19 mouse cellular contexts compared by ENCODE assay signal in the genomic region with DNA sequence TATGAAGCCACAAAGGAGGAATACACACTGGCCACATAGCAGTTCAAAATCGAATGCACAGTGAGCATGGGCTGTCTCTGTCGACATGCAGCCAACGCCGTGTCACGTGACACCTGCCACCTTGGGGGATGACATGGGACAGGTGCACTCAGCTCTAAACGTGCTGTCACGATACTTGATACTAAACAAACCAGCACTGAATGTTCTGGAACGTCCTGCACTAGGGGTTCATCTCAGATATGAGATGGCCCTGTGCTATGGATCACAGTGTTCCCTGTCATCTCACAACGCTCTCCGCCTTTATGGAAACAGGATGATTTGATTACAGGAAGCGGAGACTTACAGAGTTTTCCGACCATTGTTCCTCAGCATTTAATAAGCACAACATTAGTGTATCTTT. TPM values are rescaled to one million over a fixed set of nuclear protein-coding genes. Genes with fewer than 3 reads are reported as not detected.
DNase-seq lines count a peak whose midpoint lies in the region; ATAC-seq and TF ChIP-seq lines count a peak whose summit lies in the region.
"Had no signal": no experiment of that assay in that cellular context is flagged by ENCODE, and none has a peak within 500 bp of the region (broad histone marks: within the 10 kb centered on the region; RNA-seq: fewer than 3 reads in every experiment).

No protein-coding gene starts in this region.

- H3K36me3 ChIP-seq in heart, embryonic 12.5 days: no peaks in the 10 kb centered on the region
- H3K36me3 ChIP-seq in lung, embryonic 14.5 days (ENCODE audit: insufficient read depth): no peaks in the 10 kb centered on the region
- no peaks in the 10 kb centered on the region for H3K36me3 ChIP-seq in midbrain, embryonic 15.5 days (replicated peaks)
- H3K36me3 ChIP-seq: embryonic facial prominence, embryonic 13.5 days; hindbrain, embryonic 10.5 days; limb, embryonic 12.5 days; midbrain, embryonic 10.5 days had no signal

- H3K27ac ChIP-seq in heart, embryonic 12.5 days (ENCODE audit: poor library complexity, severe bottlenecking): no peak overlapping the region
- H3K27ac ChIP-seq in lung, embryonic 14.5 days (ENCODE audit: low read depth): no peak overlapping the region
- no peak overlapping the region for H3K27ac ChIP-seq in midbrain, embryonic 15.5 days
- H3K27ac ChIP-seq: embryonic facial prominence, embryonic 13.5 days; hindbrain, embryonic 10.5 days; limb, embryonic 12.5 days; liver, embryonic 14.5 days; midbrain, embryonic 10.5 days had no signal

- peaks cover 2% of the 10 kb centered on the region; the same call in 1 of the 2 replicates for H3K9me3 ChIP-seq in heart, embryonic 12.5 days (replicated peaks)
- no peaks in the 10 kb centered on the region for H3K9me3 ChIP-seq in lung, embryonic 14.5 days (ENCODE audit: low read depth, low read length)
- no peaks in the 10 kb centered on the region for H3K9me3 ChIP-seq in midbrain, embryonic 15.5 days
- H3K9me3 ChIP-seq: embryonic facial prominence, embryonic 13.5 days; hindbrain, embryonic 10.5 days; limb, embryonic 12.5 days; midbrain, embryonic 10.5 days had no signal

- no peak overlapping the region for H3K4me2 ChIP-seq in heart, embryonic 12.5 days
- no peak overlapping the region for H3K4me2 ChIP-seq in lung, embryonic 14.5 days
- H3K4me2 ChIP-seq in midbrain, embryonic 15.5 days: no peak overlapping the region
- H3K4me2 ChIP-seq: embryonic facial prominence, embryonic 13.5 days; limb, embryonic 12.5 days had no signal

- peak; percentile 92 for DNase-seq in heart, adult 11 months
- no peak for DNase-seq in lung, adult 2 months
- DNase-seq in lung, postnatal 4 days: no peak
- DNase-seq in lung, embryonic 14.5 days: peak; percentile 43
- DNase-seq in skeletal muscle tissue, adult 2 months (ENCODE audit: low read depth, low spot score): peak; percentile 64
- DNase-seq: adrenal gland, postnatal 36 days; B cell, adult 2 months; cerebellum, adult 2 months; kidney, adult 18-20 months; kidney, postnatal 25 days; thymus, adult 18-20 months had no signal

- 55% methylated on average over 12 of the region's 12 CpGs for WGBS in heart, embryonic 12.5 days
- WGBS in lung, adult 2 months: 44% methylated on average over 12 of the region's 12 CpGs
- WGBS in lung, embryonic 14.5 days: 48% methylated on average over 12 of the region's 12 CpGs
- 89% methylated on average over 12 of the region's 12 CpGs for WGBS in midbrain, embryonic 15.5 days

- H3K9ac ChIP-seq in heart, embryonic 12.5 days: no peak overlapping the region
- H3K9ac ChIP-seq in lung, embryonic 14.5 days: no peak overlapping the region
- no peak overlapping the region for H3K9ac ChIP-seq in midbrain, embryonic 15.5 days
- H3K9ac ChIP-seq: embryonic facial prominence, embryonic 13.5 days; limb, embryonic 12.5 days; liver, embryonic 14.5 days had no signal

- TF ChIP-seq CTCF in lung, adult 2 months (IDR thresholded peaks at IDR 0.05; ENCODE audit: insufficient read depth, low read length): no peak
- TF ChIP-seq CTCF in lung, embryonic 14.5 days (IDR thresholded peaks at IDR 0.05; ENCODE audit: low read depth): no peak

- no peaks in the 10 kb centered on the region for H3K27me3 ChIP-seq in heart, embryonic 12.5 days (replicated peaks)
- no peaks in the 10 kb centered on the region for H3K27me3 ChIP-seq in lung, embryonic 14.5 days (ENCODE audit: insufficient read depth, low read length)
- H3K27me3 ChIP-seq in midbrain, embryonic 15.5 days (replicated peaks): no peaks in the 10 kb centered on the region
- H3K27me3 ChIP-seq: embryonic facial prominence, embryonic 13.5 days; limb, embryonic 12.5 days had no signal

- no peak for ATAC-seq in heart, embryonic 12.5 days (ENCODE audit: insufficient number of reproducible peaks, low FRiP score)
- no peak for ATAC-seq in lung, embryonic 14.5 days (ENCODE audit: insufficient read depth)
- ATAC-seq in midbrain, embryonic 15.5 days (replicated peaks): no peak
- ATAC-seq: activated CD4-positive, CD25-positive, alpha-beta regulatory T cell, adult 4 months had no signal

- peaks cover 4% of the 10 kb centered on the region; the same call in 1 of the 2 replicates for H3K4me1 ChIP-seq in heart, embryonic 12.5 days (replicated peaks)
- peaks cover 4% of the 10 kb centered on the region for H3K4me1 ChIP-seq in lung, adult 2 months (ENCODE audit: control insufficient read depth, insufficient read depth, low read length)
- H3K4me1 ChIP-seq in lung, embryonic 14.5 days (ENCODE audit: insufficient read depth): 0 out of 2 replicates have a peak, but pooled peaks cover 8% of the 10 kb centered on the region
- H3K4me1 ChIP-seq in midbrain, embryonic 15.5 days: no peaks in the 10 kb centered on the region
- H3K4me1 ChIP-seq: embryonic facial prominence, embryonic 13.5 days; midbrain, embryonic 10.5 days had no signal

- peak; percentile 25; the same call in 1 of the 2 replicates for TF ChIP-seq POLR2A in lung, adult 2 months (IDR thresholded peaks at IDR 0.05; ENCODE audit: borderline replicate concordance, extremely low read depth, low read depth, low read length)

- H3K4me3 ChIP-seq in heart, embryonic 12.5 days: no peak overlapping the region
- H3K4me3 ChIP-seq in lung, adult 2 months (replicated peaks; ENCODE audit: extremely low read depth, low read depth, low read length): no peak overlapping the region
- H3K4me3 ChIP-seq in lung, embryonic 14.5 days (ENCODE audit: low read depth, low read length): no peak overlapping the region
- H3K4me3 ChIP-seq in midbrain, embryonic 15.5 days: no peak overlapping the region
- H3K4me3 ChIP-seq: embryonic facial prominence, embryonic 13.5 days; hindbrain, embryonic 10.5 days; limb, embryonic 12.5 days; midbrain, embryonic 10.5 days had no signal

RNA-seq across cellular contexts. Expression of gene Stt3b, which starts 22.8 kb away (rescaled TPM):
- 121 and 122 TPM in 2 replicates for polyA plus RNA-seq in heart, embryonic 12.5 days (2016; fragmentation: Nextera tagmentation; extraction: Ambion mirVana)
- polyA plus RNA-seq in lung, adult 2 months (2012; rRNA removed): 50.4 and 61.7 TPM in 2 replicates
- polyA plus RNA-seq in lung, embryonic 14.5 days (2014; fragmentation: Nextera tagmentation; extraction: Ambion mirVana): 126 and 128 TPM in 2 replicates
- polyA plus RNA-seq in midbrain, embryonic 15.5 days (2015; fragmentation: Nextera tagmentation; extraction: Ambion mirVana): 78.4 and 80.5 TPM in 2 replicates

Comparison
In these comparisons a context has a peak if more than half of its experiments do, and no peak if none do; other contexts are left out.
1. DNase-seq: peak in heart, adult 11 months (single experiment), lung, embryonic 14.5 days (single experiment) and skeletal muscle tissue, adult 2 months (single experiment); none in lung, adult 2 months (single experiment) and lung, postnatal 4 days (0 of 2).